Mouse (Mus musculus): Measurements from ENCODE around the gene Gnb3. TPM values are rescaled to one million over a fixed set of nuclear protein-coding genes. Genes with fewer than 3 reads are reported as not detected.
A peak's percentile ranks its signal among the peaks of the same experiment; 100 is the strongest.

Gene Gnb3
- polyA plus RNA-seq (2017; shearing (Covaris generic)) = under 1 TPM in 1 of 2 experiments, not detected in 1; 0.19 TPM

DNA sequence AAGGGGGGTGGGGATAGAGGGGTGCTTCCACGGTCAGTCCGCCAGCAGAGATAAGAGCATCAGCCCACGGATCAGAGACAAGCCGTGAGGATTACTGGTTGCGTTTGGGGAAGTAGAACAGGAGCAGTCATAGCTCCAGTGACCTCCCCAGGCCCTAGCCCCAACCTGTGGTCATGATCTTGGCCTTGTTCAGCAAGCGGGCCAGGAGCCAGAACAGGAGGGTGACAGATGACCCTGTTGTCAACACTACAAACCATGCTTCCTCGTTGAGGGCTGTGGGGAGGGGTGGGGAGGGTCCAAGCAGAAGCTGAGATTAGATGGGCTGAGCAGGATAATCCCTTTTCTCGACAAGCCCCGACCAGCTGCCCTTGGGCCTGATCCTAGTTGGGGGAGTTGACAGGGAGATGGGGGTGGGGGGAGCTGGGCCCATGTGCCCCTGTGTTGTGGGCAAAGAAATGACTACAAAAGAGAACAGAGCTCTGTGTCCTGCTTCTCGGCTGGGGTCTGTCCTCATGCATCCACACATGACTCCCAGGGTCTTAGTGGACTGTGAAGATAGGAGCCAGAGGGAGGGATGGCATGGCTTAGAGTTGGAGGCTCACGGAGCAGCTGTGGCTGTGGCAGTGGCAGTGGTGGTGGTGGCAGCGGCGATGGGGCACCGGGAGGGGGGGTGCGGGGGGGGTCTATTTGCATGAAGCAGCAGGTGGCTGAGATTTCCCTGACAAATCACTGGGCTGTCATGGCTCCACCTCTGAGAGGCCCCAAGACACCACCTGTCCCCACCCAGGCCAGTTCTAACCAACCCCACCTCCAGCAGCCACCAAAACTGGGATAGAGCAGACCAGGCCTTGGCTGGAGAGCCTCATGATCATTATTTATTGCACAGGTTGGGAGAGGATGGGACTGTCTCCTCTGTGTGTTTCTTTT, at the start of gene Gnb3:
Gnb3 (minus strand) TSS at position 35 of the 927 bp plus-strand sequence.
- ATAC-seq = no peak

DNA sequence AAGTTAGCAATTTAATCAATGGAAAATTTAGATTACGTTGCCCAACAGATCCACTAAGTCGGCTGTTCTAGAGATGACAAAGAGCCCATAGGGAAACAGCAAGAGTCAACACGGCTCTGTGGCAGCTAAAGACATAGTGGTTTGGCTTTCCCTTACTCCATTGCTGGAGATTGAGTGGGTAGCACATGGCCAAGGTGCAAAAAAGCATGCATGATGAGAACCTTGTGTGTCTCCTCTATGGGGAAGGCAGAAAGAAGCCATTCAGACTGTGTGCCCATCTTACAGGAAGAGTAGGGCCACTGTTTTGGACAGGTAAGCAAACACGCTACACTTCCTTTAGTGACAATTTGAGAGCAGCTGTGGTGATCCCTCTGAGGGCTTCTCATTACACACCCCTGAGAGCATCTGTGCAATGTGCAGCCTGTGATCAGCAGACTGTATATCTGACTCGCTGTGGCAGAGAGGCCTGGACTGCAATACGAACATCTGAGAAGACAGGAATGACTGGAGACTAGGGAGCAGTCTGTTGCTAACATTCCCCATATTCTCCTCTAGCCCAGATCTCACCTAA, 48.6 kb upstream of the Gnb3 start:
- ATAC-seq = no peak

DNA sequence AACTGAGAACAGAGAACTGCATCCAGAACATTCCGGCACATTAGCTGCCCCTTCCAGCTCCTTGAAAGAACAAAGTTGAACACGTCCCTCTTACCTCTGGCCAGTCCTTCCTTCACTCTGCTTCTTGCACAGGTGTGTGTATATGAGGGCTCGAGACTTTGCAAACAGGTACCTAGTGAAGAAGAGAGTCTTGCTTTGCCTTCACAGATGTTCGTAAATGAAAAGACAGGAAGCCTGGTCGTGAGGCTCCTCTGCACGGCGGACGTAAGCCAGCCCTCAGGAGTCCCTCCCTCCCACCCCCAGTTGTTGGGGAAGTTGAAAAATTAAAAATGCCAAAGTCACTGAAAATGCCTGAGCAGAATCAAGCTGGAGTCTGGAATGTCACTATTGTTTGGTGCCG, 47.9 kb upstream of the Gnb3 start, which contains the start of gene Cd4:
Cd4 (minus strand) TSS at position 236 of the 400 bp plus-strand sequence.
- peak; percentile 29 for ATAC-seq

DNA sequence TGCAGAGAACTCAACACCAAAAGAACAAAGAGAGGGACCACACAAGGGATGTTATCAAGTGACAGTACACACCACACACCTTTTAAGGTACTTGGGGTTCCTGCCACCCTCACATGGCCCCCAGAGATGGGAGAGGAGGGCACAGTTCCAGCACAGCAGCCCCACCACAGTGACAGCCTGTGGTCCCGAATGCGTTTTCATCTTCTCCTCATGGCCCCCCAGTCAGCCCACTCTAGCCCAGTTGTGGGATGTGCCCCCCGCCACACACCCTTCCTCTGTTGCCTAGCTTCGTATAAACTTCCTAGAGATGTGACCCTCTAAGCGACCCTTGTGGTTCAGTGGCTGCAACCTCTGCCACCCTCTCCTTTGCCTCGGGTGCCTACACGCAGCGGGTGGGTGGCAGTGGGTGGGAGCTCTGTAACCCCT, 45.9 kb upstream of the Gnb3 start:
- ATAC-seq = peak; percentile 22

DNA sequence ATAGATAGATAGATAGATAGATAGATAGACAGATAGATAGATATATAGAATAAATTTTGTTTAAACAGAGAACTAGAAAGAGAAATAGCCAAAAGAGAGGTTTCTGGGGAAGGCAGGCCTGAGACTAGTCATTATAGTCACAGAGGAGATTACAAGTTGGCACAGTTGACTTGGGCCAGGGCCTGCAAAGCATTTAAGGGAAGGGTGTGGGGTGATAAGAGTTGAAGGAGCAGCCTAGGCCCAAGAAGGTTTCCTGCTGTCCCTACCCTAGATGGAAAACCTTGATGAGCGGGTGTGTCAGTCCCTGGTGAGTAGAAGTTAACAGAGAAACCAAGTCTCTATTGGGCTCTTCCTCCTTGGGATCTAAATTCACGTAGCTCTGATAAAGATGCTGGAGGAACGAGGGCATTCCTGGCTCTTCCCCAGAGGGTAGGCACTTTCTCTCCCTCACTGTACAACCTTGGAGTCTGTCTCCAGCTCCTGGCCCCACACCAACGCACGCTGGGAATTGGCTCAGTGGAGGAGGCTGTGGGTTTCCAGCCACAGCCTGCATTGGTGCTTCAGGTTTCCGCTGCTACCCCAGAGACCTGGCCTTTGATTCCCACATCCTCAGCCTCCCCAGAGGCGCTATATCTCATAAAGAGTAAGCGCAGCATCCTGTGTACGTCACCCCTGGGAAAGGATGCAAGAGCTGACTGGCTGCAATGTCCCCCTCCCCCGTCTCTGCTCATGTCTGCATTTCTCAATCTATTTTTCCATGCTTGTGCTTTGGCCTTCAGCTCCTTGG, 44.8 kb upstream of the Gnb3 start:
- peak; percentile 91 for ATAC-seq

DNA sequence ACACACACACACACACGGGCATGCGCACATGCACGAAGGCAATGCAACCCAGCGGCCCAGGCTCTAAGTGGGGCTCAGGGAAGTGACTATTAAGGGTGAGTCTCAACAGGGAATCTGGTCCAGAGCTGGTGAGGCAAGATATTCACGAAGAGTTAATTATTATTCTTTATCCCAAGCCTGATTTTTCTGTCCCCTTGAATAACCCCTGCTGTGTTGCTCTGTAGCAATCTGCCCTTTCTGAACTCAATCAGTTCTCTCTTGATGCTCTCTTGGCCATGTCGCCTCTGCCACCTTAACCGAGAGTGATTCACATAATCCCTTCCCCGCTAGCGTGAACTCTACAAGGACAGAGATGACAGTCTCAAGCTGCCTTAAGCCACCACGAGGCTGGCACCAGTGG, 43.3 kb upstream of the Gnb3 start:
- ATAC-seq = no peak

DNA sequence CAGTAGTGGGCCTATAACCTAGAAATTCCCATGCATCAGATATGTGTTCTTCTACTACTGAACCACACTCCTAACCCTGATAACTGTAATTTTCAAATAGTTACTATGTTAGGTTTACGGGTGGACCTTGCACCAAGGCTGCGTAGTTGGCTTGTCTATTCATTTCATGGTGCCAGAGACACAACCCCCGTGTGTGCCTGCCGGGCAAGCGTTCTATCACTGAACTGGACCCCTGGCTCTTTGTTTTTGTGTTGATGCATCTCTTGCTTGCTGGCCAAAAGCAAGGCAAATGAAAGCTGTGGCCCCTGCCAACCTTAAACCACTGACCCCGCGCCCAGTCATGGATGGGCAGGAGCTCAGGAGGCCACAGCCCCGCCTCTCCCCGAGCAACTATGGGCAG, 41.7 kb upstream of the Gnb3 start:
- ATAC-seq = no peak

DNA sequence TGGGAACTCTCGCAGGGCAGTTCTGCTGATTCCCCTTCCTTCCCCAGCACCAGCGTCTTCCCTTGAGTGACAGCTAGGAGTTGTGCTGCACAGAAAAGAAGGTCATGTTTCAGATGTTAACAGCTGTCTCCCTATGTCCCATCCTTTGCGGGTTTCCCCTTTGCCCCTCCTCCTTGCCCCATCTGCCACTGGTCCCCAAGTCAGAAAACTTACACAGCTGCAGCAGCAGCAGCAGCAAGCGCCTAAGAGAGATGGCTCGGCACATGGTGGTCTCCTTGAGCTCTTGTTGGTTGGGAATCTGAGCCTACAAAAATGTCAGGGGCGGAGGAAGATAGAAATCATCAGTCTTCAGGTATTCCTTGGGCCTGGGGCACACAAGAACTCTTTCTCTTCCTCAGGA, 39.3 kb upstream of the Gnb3 start:
- no peak for ATAC-seq

DNA sequence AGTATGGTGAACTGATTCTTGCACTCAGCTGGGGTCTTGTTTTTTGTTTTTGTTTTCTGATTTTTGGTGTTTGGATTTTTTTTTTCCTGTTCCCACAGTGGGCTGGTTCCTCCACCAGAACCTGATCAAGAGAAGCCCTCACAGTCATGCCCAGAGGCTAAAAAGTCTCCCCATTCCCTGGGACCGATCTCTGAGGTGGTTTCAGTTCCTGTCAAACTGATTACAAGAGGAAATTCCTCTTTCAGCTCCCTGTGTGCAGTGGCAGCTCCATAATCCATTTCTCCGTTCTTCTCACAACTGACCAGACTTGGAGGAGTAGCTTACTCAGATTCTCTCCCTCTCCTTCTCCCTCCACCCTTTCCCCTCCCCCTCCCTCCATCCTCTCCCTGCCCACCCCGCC, 34.3 kb upstream of the Gnb3 start:
- no peak for ATAC-seq

DNA sequence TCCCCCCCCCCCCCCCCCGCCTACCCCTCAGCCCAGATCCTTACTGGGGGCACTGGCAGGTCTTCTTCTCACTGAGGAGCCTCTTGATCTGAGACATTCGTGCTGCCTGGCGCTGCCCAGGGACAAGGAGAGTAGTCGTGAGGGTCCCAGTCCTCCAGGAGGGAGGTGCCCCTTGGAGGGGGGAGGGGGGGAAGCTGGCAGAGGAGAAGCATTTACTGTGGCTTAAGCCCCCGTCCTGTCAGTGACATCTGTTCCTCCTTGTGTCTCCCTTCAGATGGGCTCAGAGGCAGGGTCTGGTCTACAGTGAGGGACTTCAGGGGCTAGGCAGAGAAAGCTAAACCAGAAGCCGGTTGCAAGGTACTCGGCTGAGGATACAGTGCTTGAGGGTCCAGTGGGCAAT, 26.5 kb upstream of the Gnb3 start:
- no peak for ATAC-seq

DNA sequence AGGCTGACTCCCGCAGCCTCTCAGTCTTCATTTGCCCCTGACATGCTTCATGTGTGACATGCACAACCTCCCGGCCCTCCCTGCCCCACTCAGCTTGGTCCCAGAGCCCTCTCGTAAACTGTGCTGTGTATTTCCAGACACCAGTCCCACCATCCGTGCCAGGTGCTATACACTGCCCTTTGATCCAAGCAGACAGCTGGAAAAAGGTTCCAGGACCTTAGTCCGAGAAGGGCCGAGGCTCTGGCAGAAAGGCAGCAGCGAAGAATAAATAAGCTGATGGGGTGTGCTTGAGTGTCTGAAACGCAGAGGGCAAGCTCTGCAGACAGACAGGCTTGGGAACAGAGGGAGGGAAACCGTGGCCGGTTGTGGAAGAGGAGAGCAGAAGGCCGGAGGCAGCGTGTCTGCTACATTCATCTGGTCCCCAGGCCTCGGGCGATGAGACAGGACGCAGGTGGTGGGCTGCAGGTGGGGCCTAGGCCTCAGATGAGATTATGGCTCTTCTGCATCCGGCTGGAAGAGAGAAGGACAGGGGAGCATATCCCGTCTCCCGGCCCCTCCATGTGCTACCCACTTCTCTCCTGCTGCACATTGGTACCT, 25.8 kb upstream of the Gnb3 start:
- ATAC-seq = no peak

DNA sequence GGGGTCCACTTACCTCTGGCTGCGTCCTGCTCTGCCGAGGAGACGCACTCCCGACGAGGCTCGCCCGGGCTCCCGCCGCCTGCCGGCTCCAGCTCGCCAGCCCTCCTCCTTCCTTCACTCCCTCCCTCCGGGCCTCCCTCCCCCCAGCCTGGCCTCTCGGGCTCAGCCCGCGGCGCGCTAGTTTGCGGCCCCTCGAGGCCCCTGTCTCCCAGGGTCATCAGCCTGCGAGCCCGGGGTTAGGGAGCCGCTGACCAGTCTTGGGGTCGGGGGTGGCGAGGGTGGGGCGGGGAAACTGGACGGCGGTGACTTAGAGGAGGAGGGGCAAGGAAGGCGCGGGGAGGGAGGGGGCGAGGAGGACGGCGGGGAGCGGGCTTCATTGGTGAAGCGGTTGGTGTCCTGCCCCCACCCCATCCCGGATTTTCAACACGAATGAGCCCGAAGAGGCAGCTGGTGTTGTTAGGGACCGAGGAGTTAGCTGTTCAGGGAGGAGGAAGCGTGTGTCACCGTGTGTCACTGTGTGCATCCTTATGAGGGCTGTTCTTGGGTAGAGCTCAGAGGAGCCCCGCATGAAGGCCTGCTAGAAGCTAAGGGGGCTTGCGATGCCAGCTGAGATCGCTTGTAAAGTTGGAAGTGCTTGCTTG, 23.7 kb upstream of the Gnb3 start, which contains the start of gene Gpr162:
Gpr162 (minus strand) TSS at position 326 of the 641 bp plus-strand sequence.
- peak; percentile 47 for ATAC-seq

DNA sequence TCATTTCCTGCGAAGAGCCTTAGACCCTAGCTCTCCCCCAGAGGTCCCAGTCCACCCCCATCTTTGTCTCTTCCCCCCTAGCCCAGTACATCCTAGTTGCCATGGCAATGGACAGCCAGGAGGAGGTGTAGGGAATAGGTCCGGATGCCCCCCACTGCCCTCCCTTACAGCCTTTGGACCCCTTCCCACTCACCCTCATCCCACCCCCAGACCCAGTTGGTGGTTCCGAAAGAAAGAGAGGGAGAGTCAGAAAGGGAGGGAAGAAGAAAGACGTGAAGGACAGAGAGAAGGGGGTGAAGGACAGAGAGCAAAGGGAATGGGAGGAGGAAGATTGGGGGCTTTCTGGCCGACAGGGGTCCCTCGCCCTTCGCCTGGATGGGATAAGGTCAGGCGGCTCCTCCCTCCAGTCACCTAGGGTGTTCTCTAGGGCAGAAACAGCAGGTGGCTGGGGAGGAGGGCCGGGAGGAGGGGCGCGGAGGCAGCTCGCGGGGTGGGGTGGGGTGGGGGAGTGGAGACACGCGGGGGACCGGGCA, 23.1 kb upstream of the Gnb3 start:
- ATAC-seq = no peak

DNA sequence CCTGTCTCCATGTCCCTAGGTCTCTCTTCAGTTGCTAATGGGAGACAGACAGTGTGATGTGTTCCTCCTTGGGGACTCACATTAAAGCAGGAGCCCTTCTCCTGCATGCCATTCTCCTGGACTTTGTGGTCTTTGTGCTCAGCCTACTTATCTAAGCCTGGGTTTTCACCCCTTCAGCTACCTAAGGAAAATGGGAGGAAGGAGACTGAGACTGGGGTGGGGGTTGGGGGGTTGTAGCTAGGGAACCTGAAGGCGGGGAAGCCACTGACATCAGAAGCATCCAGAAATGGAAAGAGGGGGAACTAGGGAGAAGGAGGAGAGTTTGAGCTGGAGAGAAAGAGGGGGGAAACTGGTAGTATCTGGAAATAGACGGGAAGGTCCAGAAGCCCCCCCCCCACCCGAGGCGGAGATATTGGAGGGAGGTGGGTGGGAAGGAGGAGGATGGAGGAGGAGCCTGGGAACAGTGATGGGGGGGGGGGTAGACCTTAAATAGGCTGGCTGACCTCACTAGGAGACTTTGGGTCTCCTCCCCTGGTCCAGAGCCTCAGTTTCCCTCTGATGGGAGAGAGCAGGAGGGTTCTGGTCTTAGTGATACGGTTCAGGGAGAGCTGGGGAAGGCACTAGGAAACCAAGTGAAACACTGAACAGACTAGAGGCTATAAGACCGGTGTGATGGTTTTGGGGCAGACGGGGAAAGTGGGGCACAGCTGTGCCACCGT, 22.5 kb upstream of the Gnb3 start:
- ATAC-seq = no peak

DNA sequence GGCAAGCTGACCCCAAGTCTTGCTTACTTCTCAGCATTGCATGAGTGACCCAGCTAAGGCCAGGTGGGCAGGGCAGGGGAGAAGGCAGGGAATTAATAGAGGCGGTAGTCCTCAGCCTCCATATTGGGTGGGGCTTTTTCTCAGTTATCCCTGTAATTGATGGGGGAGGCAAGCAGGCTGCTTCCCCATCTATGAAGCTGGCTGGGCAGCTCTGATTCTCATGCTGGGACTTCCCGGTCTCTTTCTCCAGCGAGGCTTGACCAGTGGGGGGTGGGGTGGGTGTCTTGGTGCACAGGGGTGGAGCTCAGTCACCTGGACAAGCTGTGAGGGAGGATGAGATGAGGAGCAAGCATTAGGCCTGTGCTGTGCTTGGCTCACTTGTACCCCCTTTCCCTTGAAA, 21.7 kb upstream of the Gnb3 start:
- ATAC-seq = no peak

DNA sequence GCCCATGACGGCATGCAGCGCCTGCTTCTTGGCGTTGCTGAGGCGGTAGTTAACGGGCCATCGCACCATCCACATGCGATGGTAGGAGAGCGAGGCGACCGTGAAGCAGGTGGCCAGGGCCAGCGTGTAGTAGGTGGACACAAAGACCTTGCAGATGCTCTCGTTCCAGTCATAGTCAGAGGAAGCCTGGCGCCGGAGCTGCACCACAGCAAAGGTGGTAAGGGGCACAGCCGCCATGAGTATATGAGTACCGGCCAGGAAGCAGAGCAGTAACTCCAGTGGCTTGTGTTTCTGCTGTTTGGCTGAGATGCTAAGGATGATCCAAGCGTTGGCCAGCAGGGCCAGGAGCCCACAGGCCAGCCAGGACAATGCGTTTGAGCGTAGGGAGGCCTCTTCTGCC, 21.2 kb upstream of the Gnb3 start:
- ATAC-seq = no peak

DNA sequence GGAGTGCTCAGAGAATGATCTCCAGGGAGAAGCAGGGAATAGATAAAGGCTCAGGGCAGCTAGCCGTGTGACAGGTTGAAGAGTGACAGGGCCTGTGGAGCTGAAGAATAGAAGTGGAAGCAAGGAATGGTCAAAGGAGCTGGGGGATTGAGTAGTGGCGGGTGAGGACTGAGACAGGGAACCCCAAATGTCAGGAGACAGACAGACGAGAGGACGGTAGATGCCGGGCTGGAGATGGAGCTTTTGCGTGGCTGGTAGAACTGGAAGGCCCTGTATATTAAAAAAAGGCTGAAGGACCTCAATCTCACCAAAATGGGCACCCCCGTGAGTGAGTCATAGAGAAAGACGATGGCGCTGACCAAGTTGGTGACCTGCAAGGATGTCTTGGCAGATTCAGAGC, 20.4 kb upstream of the Gnb3 start:
- ATAC-seq = no peak

DNA sequence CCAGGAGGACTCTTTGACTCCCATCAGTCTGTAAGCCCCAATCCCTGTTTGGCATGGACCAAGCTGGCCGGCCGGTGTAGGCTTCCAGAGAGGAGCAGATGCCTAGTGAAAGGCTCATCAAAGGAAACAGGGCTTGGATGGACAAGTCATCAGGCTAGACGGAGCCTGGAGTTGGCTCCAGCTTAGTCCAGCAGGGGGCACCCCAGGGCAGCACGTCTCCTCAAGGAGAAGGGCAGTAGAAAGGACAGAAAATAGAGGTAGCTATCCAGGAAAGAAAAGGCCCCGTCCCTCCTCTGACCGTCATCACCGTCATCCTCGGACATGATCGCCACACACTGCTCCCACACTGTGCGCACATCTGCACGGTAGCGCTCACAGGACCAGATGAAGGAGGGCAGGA, 19.6 kb upstream of the Gnb3 start:
- ATAC-seq = peak; percentile 44

DNA sequence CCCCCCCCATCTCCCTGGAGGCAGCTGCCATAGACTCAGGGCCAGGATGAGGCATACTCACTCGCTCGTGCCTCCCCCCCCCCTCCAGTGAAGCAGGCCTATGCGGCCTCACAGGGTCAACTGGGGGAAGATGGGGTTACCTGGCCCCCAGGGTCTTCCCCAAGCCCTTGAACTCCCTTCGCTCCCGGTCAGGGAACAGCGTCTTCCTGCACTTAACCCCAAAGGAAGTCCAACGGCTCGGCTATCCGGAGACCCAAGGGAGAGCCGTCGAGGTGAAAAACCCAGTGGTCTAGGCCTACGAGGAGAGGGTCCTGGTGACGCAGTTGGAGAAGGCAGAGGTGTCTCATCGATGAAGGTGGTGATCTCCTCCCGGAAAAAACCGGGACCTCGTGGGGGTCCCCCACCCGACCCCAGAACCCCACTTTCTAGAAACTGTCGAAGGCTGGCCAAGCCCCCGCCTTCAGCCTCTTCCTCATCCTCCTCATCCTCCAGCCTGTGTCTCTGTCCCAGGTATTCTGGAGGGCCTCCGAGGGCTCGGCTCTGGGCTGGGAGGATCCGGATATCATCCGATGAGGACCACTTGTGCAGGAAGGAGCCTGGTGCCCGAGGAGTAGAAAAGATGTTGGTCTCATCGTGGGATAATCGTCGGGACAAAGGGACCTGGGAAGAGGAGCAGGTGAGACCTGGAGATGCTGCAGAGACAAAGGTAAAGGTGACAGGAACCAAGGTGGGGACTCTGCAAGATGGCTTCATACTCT, 18.7 kb upstream of the Gnb3 start:
- no peak for ATAC-seq

DNA sequence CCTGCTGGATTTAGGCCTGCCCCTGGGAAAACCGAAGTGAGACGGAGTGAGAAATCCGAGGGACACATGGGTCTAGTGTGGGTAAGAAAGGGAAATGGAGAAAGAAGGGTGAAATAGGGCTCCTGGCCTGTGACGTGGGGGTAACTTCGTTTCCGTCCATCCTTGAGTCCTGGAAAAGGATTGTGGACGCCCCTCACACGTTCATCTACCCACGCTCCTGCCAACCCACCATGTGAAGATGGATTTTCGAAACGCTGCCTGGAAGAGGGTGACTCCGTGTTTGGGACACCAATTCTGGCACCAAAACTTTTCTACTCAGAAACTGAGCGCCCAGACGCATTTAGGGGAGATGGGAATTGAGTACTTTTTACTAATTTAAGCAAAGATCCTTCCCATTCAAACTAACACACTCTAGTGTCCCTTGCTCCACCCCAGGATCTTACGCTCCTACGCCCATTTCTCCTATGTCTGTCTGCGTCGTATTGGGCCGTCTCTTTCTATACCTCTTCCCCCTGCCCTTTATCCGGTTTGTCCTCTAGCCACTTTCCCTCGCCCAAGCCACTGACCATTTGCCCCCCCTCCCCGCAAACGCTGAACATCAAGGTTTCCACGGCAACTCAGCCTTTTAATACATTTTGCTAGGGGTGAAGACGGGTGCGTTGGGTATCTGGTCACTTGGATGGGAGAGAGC, 17.9 kb upstream of the Gnb3 start:
- ATAC-seq = no peak
